Mouse (Mus musculus) MEL (cell line): Measurements from ENCODE around the gene Tmem115.

Experiments used
- CTCF ChIP-seq, 3 experiments: IDR thresholded peaks in 2 of 3; conservative IDR thresholded peaks in 1 of 3; 2 replicates each; pipeline ENCODE4 v1.5.1; 2011 to 2012; ENCODE audit warnings: low read length in 3 of 3, low read depth in 2 of 3, mild to moderate bottlenecking in 2 of 3, improper control_type of control experiment in 1 of 3, inconsistent platforms in 1 of 3, mixed read lengths in 1 of 3, moderate library complexity in 1 of 3; ENCODE audit not compliant: control insufficient read depth in 1 of 3, insufficient read depth in 1 of 3, poor library complexity in 1 of 3, severe bottlenecking in 1 of 3
- EP300 ChIP-seq, 2 experiments: IDR thresholded peaks; 2 replicates each; pipeline ENCODE4 v1.6.1; 2011; ENCODE audit warnings: improper control_type of control experiment in 2 of 2, low read length in 2 of 2, low read depth in 1 of 2, mild to moderate bottlenecking in 1 of 2
- MYC ChIP-seq: IDR thresholded peaks from 2 replicates; pipeline ENCODE4 v1.6.1; 2011; ENCODE audit warnings: low read depth, mild to moderate bottlenecking, low read length, improper control_type of control experiment, moderate library complexity
- NRF1 ChIP-seq: IDR thresholded peaks from 2 replicates; pipeline ENCODE4 v1.6.1; 2014; ENCODE audit warnings: low read depth, mild to moderate bottlenecking, inconsistent platforms, low read length, improper control_type of control experiment, moderate library complexity; ENCODE audit not compliant: poor library complexity, insufficient read depth, severe bottlenecking
- POLR2A ChIP-seq, 2 experiments: IDR thresholded peaks; 2 replicates each; pipeline ENCODE4 v1.6.1; 2011 to 2012; ENCODE audit warnings: low read length in 2 of 2, mild to moderate bottlenecking in 2 of 2, control low read depth in 1 of 2, improper control_type of control experiment in 1 of 2, low read depth in 1 of 2, moderate library complexity in 1 of 2; ENCODE audit not compliant: control insufficient read depth in 1 of 2, insufficient read depth in 1 of 2, poor library complexity in 1 of 2
- TAL1 ChIP-seq: IDR thresholded peaks from 2 replicates; pipeline ENCODE4 v1.6.1; 2012; ENCODE audit warnings: mild to moderate bottlenecking, inconsistent platforms, low read length, moderate library complexity, mixed read lengths
- TCF12 ChIP-seq: IDR thresholded peaks from 2 replicates; pipeline ENCODE4 v1.6.1; 2014; ENCODE audit warnings: low read depth, mild to moderate bottlenecking, inconsistent platforms, low read length, improper control_type of control experiment, moderate library complexity
- USF2 ChIP-seq, 2 experiments: IDR thresholded peaks; 2 replicates each; pipeline ENCODE4 v1.6.1; 2011 to 2012; ENCODE audit warnings: improper control_type of control experiment in 2 of 2, low read length in 2 of 2, borderline replicate concordance in 1 of 2, inconsistent platforms in 1 of 2, low read depth in 1 of 2, mild to moderate bottlenecking in 1 of 2; ENCODE audit not compliant: insufficient read depth in 1 of 2
- ZKSCAN1 ChIP-seq: IDR thresholded peaks from 2 replicates; pipeline ENCODE4 v1.6.1; 2012; ENCODE audit warnings: low read depth, mild to moderate bottlenecking, inconsistent platforms, low read length, improper control_type of control experiment, moderate library complexity
- ZNF384 ChIP-seq: IDR thresholded peaks from 2 replicates; pipeline ENCODE4 v1.6.1; 2012; ENCODE audit warnings: low read depth, mild to moderate bottlenecking, inconsistent platforms, low read length, improper control_type of control experiment

GRCm38 (mm10) chr9:107502131-107502846 is 31.5 kb upstream of the Tmem115 start:
- TF ChIP-seq TCF12, result no peak
- TF ChIP-seq USF2 (IDR thresholded peaks at IDR 0.05; ENCODE audit: borderline replicate concordance in 1 of 2, insufficient read depth in 1 of 2, low read depth in 1 of 2, low read length in 2 of 2), result no peak
- no peak for TF ChIP-seq ZNF384
- TF ChIP-seq ZKSCAN1, result no peak
- no peak for TF ChIP-seq POLR2A (IDR thresholded peaks at IDR 0.05; ENCODE audit: control insufficient read depth in 1 of 2, insufficient read depth in 1 of 2, low read depth in 1 of 2, low read length in 2 of 2, poor library complexity in 1 of 2)
- TF ChIP-seq TAL1, result no peak
- TF ChIP-seq CTCF (IDR thresholded peaks at IDR 0.05 in 2 of 3, conservative IDR thresholded peaks at IDR 0.05 in 1 of 3; ENCODE audit: control insufficient read depth in 1 of 3, insufficient read depth in 1 of 3, low read depth in 2 of 3, low read length in 3 of 3, poor library complexity in 1 of 3, severe bottlenecking in 1 of 3), result no peak
- no peak for TF ChIP-seq EP300 (IDR thresholded peaks at IDR 0.05; ENCODE audit: low read depth in 1 of 2, low read length in 2 of 2)
- no peak for TF ChIP-seq NRF1
- no peak for TF ChIP-seq MYC
